Mouse (Mus musculus): ENCODE measurements at regions not wholly inside any gene's neighbourhood (a gene's known extent, or its start where the extent isn't known, plus 50 kb on each side); places are given as distances from the start of the nearest gene placed in this dataset.

DNA sequence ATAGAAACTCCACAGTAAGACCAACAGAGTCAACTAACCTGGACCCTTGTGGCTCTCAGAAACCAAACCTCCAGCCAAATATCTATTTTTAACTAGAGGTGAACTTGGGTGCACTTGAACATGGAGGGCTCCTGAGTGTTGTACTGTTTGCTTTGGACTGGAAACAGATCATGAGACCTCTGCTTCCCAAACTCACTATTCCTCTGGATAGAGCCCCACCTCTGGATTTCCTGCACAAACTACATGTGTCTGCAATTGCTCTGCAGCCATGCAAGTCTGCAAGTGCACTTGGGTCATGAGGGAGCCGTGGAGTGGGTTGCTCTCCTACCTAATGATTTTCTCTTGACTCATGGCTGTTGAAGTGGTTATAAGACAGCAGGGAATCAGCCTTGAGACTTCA is 759.9 kb upstream of the Fam160b2 start:
- H3K9ac ChIP-seq (replicated peaks; ENCODE audit: low read depth, low read length): no peak overlapping the region
- WGBS: 71% methylated on average over 1 of the region's 1 CpGs
- H3K27ac ChIP-seq (ENCODE audit: low read depth, low read length): no peak overlapping the region
- H3K4me3 ChIP-seq (ENCODE audit: low read depth, low read length): no peak overlapping the region
- no peaks in the 10 kb centered on the region for H3K27me3 ChIP-seq (ENCODE audit: control insufficient read depth, insufficient read depth, low read length)
- H3K36me3 ChIP-seq (ENCODE audit: control insufficient read depth, insufficient read depth, low read length): no peaks in the 10 kb centered on the region
- no peak for ATAC-seq (ENCODE audit: low read depth)
- H3K9me3 ChIP-seq (ENCODE audit: control insufficient read depth, low read length): no peaks in the 10 kb centered on the region
- H3K4me1 ChIP-seq (ENCODE audit: control insufficient read depth, insufficient read depth, low read length): no peaks in the 10 kb centered on the region
- no peak overlapping the region for H3K4me2 ChIP-seq (ENCODE audit: low read depth, low read length)

DNA sequence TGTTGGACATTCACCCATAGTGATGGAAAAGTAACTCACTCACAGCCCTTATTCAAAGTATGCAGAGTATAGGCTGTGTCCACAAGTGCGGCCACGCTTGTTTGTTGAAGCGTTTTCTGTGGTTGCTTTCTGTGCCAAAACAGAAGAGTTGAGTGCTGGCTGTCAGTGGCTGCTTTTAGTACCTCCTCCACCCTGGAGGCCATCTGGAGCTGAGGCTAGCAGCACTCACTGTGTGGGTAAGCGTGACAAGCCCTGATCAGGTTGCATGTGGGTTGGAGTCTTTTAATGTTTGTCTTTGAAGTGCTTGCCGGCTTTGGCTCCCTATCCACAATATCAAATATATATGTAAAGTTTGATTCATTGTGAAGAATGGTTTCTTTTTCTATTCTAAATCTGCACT is 738.6 kb upstream of the Fam160b2 start:
- Histone ChIP-seq H3K9ac (replicated peaks; ENCODE audit: low read depth, low read length) (no peak overlapping the region), H3K4me1 (ENCODE audit: control insufficient read depth, insufficient read depth, low read length) (no peaks in the 10 kb centered on the region), H3K27ac (ENCODE audit: low read depth, low read length) (no peak overlapping the region), H3K36me3 (ENCODE audit: control insufficient read depth, insufficient read depth, low read length) (no peaks in the 10 kb centered on the region), H3K27me3 (ENCODE audit: control insufficient read depth, insufficient read depth, low read length) (no peaks in the 10 kb centered on the region), H3K4me3 (ENCODE audit: low read depth, low read length) (no peak overlapping the region), H3K4me2 (ENCODE audit: low read depth, low read length) (no peak overlapping the region), H3K9me3 (ENCODE audit: control insufficient read depth, low read length) (no peaks in the 10 kb centered on the region)
- ATAC-seq (ENCODE audit: low read depth): no peak
- 81% methylated on average over 5 of the region's 5 CpGs for WGBS

DNA sequence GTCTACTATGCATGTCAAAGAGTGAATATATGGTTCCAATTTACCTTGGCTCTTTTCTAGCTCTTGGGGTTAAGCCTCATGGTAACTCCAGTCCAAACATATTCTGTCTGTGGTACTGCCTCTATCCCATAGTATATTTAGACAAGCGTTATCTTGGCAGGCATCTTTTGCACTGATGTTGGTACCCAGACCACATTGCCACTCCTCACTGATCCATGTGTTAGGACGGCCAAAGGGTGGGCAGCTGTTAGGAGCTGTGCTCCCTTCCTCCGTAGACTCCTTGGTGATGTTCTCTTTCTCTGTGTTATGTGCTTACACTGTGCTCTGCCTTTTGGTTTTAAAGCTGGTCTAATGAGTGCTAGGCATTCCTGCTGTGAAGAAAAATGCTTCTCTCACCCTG is 737.3 kb upstream of the Fam160b2 start:
- Histone ChIP-seq H3K4me3 (ENCODE audit: low read depth, low read length) (no peak overlapping the region), H3K4me2 (ENCODE audit: low read depth, low read length) (no peak overlapping the region), H3K9me3 (ENCODE audit: control insufficient read depth, low read length) (no peaks in the 10 kb centered on the region), H3K27ac (ENCODE audit: low read depth, low read length) (no peak overlapping the region), H3K36me3 (ENCODE audit: control insufficient read depth, insufficient read depth, low read length) (no peaks in the 10 kb centered on the region), H3K27me3 (ENCODE audit: control insufficient read depth, insufficient read depth, low read length) (no peaks in the 10 kb centered on the region), H3K9ac (replicated peaks; ENCODE audit: low read depth, low read length) (no peak overlapping the region), H3K4me1 (ENCODE audit: control insufficient read depth, insufficient read depth, low read length) (no peaks in the 10 kb centered on the region)
- 82% methylated on average over 3 of the region's 3 CpGs for WGBS
- no peak for ATAC-seq (ENCODE audit: low read depth)

DNA sequence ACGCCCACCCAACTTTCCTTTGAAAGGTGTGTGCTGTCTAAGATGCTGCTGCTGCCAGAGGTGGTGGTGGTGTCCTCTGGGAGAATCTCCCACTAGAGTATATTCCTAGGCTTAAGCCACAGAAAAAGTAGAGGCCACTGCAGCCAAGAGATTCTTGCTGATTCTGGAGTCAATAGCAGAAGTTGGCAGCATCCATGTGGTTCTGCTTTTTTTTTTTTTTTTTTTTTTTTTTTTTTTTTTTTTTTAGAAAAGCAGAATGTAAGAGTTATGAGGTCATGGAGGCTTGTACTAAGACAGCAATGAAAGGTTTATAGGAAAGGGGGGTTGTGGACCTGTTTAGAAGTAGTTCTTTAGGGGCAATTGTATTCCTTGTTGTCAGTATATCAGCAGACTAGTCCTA is 734.4 kb upstream of the Fam160b2 start:
- no peaks in the 10 kb centered on the region for H3K27me3 ChIP-seq (ENCODE audit: control insufficient read depth, insufficient read depth, low read length)
- H3K4me2 ChIP-seq (ENCODE audit: low read depth, low read length): no peak overlapping the region
- no peak overlapping the region for H3K4me3 ChIP-seq (ENCODE audit: low read depth, low read length)
- no peaks in the 10 kb centered on the region for H3K36me3 ChIP-seq (ENCODE audit: control insufficient read depth, insufficient read depth, low read length)
- H3K9ac ChIP-seq (replicated peaks; ENCODE audit: low read depth, low read length): no peak overlapping the region
- 94% methylated on average over 1 of the region's 1 CpGs for WGBS
- H3K4me1 ChIP-seq (ENCODE audit: control insufficient read depth, insufficient read depth, low read length): no peaks in the 10 kb centered on the region
- no peaks in the 10 kb centered on the region for H3K9me3 ChIP-seq (ENCODE audit: control insufficient read depth, low read length)
- no peak overlapping the region for H3K27ac ChIP-seq (ENCODE audit: low read depth, low read length)
- ATAC-seq (ENCODE audit: low read depth): no peak

DNA sequence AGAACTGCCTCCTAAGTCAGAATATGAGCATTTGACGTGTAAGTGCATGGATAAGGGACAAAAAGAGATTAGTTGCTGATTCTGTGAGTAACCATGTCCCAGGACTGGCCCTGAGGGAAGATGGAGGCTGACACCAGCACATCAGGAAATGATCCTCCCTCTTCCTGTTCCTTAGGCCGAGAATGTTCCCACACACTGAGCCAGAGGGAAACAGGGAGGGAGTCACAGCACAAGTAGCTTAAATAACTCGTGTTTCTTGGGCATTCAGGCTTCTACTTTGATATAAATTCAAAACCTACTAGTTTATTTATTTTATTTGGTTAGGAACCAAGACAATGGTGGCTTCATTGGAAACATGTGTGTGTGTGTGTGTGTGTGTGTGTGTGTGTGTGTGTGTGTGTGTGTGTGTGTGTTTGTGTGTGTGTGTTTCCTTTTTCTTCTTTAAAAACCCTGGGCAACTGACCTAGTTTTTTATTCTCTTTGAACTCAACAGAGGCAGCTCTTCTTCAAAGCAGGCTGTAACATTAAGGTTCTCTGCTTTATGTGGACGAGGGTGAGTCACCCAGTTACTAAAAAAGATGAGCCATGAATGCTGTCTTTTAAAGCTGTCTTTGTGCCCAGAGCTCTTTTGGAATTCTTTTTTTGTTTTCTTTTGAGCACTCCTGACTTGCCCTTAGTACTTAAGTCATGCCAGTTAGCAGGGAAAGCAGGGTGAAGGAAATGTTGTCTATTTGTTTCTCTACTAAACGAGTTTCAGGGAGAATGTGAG is 730.4 kb upstream of the Fam160b2 start:
- H3K4me3 ChIP-seq (ENCODE audit: low read depth, low read length): no peak overlapping the region
- no peak for ATAC-seq (ENCODE audit: low read depth)
- 0 out of 2 replicates have a peak, but pooled peaks cover 3% of the 10 kb centered on the region for H3K9me3 ChIP-seq (ENCODE audit: control insufficient read depth, low read length)
- no peaks in the 10 kb centered on the region for H3K36me3 ChIP-seq (ENCODE audit: control insufficient read depth, insufficient read depth, low read length)
- H3K4me2 ChIP-seq (ENCODE audit: low read depth, low read length): no peak overlapping the region
- no peaks in the 10 kb centered on the region for H3K4me1 ChIP-seq (ENCODE audit: control insufficient read depth, insufficient read depth, low read length)
- H3K9ac ChIP-seq (replicated peaks; ENCODE audit: low read depth, low read length): no peak overlapping the region
- no peaks in the 10 kb centered on the region for H3K27me3 ChIP-seq (ENCODE audit: control insufficient read depth, insufficient read depth, low read length)
- 39% methylated on average over 5 of the region's 5 CpGs for WGBS
- no peak overlapping the region for H3K27ac ChIP-seq (ENCODE audit: low read depth, low read length)

DNA sequence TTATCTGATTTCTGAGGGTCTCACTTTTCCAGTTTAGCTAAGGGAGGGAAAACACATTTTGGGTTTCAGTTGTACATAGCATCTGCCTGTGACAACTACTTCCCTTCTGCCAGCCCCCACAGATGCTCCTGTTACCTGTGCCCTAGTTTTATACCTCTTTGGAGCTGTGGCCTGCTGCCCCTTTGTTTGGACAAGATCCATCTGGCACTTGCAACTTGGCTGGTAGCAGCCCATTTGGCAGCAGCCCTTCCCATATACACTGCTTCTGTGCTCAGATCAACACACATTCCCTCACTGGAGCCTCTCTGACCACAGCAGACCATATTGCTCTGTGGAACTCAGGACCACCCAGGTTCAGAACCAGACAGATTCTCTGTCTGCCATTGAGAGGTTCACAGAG is 728.0 kb upstream of the Fam160b2 start:
- H3K4me1 ChIP-seq (ENCODE audit: control insufficient read depth, insufficient read depth, low read length): no peaks in the 10 kb centered on the region
- no peak overlapping the region for H3K4me2 ChIP-seq (ENCODE audit: low read depth, low read length)
- H3K27me3 ChIP-seq (ENCODE audit: control insufficient read depth, insufficient read depth, low read length): no peaks in the 10 kb centered on the region
- H3K9me3 ChIP-seq (ENCODE audit: control insufficient read depth, low read length): 0 out of 2 replicates have a peak, but pooled peaks cover 3% of the 10 kb centered on the region
- no peak overlapping the region for H3K27ac ChIP-seq (ENCODE audit: low read depth, low read length)
- H3K4me3 ChIP-seq (ENCODE audit: low read depth, low read length): no peak overlapping the region
- H3K9ac ChIP-seq (replicated peaks; ENCODE audit: low read depth, low read length): no peak overlapping the region
- H3K36me3 ChIP-seq (ENCODE audit: control insufficient read depth, insufficient read depth, low read length): no peaks in the 10 kb centered on the region
- ATAC-seq (ENCODE audit: low read depth): no peak

DNA sequence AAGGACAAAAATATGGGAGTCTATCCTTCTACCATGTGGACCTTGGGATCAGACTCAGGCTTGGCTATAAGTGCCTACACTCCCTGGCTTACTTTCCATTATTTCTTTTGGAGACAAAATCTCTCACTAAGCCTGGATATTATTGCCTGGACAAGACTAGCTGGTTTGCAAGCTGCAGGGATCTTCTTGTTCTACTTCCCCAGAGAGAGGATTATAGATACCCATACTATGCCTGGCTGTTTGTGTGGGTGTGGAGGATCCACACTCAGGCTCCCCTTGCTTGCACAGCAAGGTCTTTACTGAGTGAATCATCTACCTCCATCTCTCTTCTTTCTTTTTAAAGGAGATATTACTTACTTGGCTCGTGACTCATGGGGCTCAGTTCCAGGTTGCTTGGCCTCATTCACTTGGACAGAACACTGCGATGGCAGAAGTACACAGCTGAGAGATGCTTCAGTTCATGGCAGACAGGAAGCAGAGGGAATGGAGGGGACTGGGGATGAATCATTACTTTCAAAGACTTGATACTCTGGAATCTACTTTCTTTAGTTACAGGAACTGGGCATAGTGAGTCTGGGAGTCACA is 727.0 kb upstream of the Fam160b2 start:
- no peak for ATAC-seq (ENCODE audit: low read depth)
- H3K4me3 ChIP-seq (ENCODE audit: low read depth, low read length): no peak overlapping the region
- 96% methylated on average over 2 of the region's 2 CpGs for WGBS
- no peak overlapping the region for H3K4me2 ChIP-seq (ENCODE audit: low read depth, low read length)
- H3K9ac ChIP-seq (replicated peaks; ENCODE audit: low read depth, low read length): no peak overlapping the region
- no peak overlapping the region for H3K27ac ChIP-seq (ENCODE audit: low read depth, low read length)
- no peaks in the 10 kb centered on the region for H3K27me3 ChIP-seq (ENCODE audit: control insufficient read depth, insufficient read depth, low read length)
- H3K4me1 ChIP-seq (ENCODE audit: control insufficient read depth, insufficient read depth, low read length): no peaks in the 10 kb centered on the region
- 0 out of 2 replicates have a peak, but pooled peaks cover 3% of the 10 kb centered on the region for H3K9me3 ChIP-seq (ENCODE audit: control insufficient read depth, low read length)
- H3K36me3 ChIP-seq (ENCODE audit: control insufficient read depth, insufficient read depth, low read length): no peaks in the 10 kb centered on the region

DNA sequence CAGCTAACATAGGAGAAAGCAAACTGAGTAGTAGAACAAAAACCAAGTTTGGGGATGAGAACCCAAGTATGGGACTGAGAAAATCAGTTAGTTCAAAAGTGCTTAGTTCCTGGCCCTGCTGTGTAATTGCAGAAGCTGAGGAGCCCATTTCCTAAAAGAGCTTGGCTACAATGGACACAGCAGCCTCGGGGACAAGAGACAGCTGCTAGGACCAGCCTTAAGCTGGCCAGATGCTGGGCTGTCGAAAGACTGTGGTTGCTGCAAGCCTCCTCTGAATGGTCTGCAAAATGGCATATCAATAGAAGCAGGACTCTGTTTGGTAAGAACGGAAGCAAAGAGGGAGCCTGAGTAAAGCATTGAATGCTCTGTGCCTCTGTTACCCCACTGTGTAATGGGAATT is 715.6 kb upstream of the Fam160b2 start:
- Histone ChIP-seq H3K27me3 (ENCODE audit: control insufficient read depth, insufficient read depth, low read length) (no peaks in the 10 kb centered on the region), H3K4me1 (ENCODE audit: control insufficient read depth, insufficient read depth, low read length) (no peaks in the 10 kb centered on the region), H3K9me3 (ENCODE audit: control insufficient read depth, low read length) (no peaks in the 10 kb centered on the region), H3K36me3 (ENCODE audit: control insufficient read depth, insufficient read depth, low read length) (no peaks in the 10 kb centered on the region), H3K9ac (replicated peaks; ENCODE audit: low read depth, low read length) (no peak overlapping the region), H3K27ac (ENCODE audit: low read depth, low read length) (no peak overlapping the region), H3K4me3 (ENCODE audit: low read depth, low read length) (no peak overlapping the region), H3K4me2 (ENCODE audit: low read depth, low read length) (no peak overlapping the region)
- no peak for ATAC-seq (ENCODE audit: low read depth)
- WGBS: 65% methylated on average over 3 of the region's 3 CpGs

DNA sequence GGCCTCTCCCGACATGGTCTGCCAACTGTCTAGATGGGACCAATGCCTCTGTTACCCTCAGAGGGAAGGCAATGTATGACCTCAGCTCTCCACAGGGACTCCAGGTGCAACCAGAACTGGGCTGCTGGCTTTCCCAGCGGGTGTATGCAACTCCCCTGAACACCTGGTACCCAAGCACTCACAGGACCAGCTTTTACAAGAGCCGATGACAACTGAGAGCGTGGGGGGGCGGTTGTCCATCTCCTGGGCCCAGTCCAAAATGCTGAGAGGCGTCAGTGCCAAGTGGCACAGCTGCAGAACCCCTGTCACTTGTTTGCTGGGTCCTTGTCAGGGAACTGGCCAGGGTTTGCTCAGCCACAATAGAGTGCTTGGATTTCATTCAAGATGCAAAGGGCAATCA is 700.1 kb upstream of the Fam160b2 start:
- Histone ChIP-seq H3K4me2 (ENCODE audit: low read depth, low read length) (no peak overlapping the region), H3K36me3 (ENCODE audit: control insufficient read depth, insufficient read depth, low read length) (no peaks in the 10 kb centered on the region), H3K4me3 (ENCODE audit: low read depth, low read length) (no peak overlapping the region), H3K27ac (ENCODE audit: low read depth, low read length) (no peak overlapping the region), H3K9me3 (ENCODE audit: control insufficient read depth, low read length) (no peaks in the 10 kb centered on the region), H3K27me3 (ENCODE audit: control insufficient read depth, insufficient read depth, low read length) (no peaks in the 10 kb centered on the region), H3K9ac (replicated peaks; ENCODE audit: low read depth, low read length) (no peak overlapping the region), H3K4me1 (ENCODE audit: control insufficient read depth, insufficient read depth, low read length) (no peaks in the 10 kb centered on the region)
- no peak; the same call in 1 of the 2 replicates for ATAC-seq (ENCODE audit: low read depth)
- WGBS: 71% methylated on average over 6 of the region's 6 CpGs
